Mouse (Mus musculus) brain, embryonic 14.5 days (tissue): ENCODE data around the gene Snrpc.

Experiments
- CTCF ChIP-seq: fragments of 200-500 bp; IDR thresholded peaks from 2 replicates; pipeline ENCODE4 v1.5.1; 2012; ENCODE audit warnings: inconsistent platforms, mild to moderate bottlenecking, moderate library complexity, borderline replicate concordance; ENCODE audit not compliant: insufficient read depth, insufficient read length; ENCODE audit errors: extremely low read depth
- POLR2A ChIP-seq: fragments of 200-500 bp; IDR thresholded peaks from 2 replicates; pipeline ENCODE4 v1.6.1; 2012; ENCODE audit warnings: mild to moderate bottlenecking, inconsistent platforms, borderline replicate concordance; ENCODE audit not compliant: poor library complexity, insufficient read depth, insufficient read length, severe bottlenecking; ENCODE audit errors: extremely low read depth

DNA sequence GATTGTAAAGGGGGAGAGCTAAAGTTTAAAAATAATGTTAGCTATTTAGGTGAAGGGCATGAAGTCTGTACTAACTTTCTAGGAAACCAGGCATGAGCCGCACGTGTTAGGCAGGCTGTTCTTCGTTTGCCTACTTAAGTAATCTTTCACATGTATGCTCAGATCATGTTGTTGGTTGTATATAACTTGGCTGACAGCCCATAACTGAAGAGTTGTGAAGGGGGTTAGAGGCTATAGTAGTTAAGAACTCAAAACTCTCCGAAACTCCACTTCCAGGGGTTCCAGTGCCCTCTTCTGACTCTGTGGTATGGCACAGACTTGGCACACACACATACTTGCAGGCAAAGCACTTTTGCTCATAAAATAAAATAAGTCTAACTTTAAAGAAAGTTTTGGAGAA is 28.8 kb downstream of the Snrpc start:
- no peak for TF ChIP-seq POLR2A
- TF ChIP-seq CTCF, result no peak
